Mouse (Mus musculus) testis, adult 2 months (tissue): ENCODE measurements around the gene Fam129a. TPM values are rescaled to one million over a fixed set of nuclear protein-coding genes. Genes with fewer than 3 reads are reported as not detected.

Experiments used
- H3K27ac ChIP-seq: fragments of 200-500 bp; 2 replicates; pipeline ENCODE4 v1.5.1; 2012; ENCODE audit warnings: low read depth, low read length; ENCODE audit not compliant: control insufficient read depth, insufficient read depth
- H3K27me3 ChIP-seq: fragments of 200-500 bp; 2 replicates; pipeline ENCODE4 v1.6.1; 2012; ENCODE audit warnings: mild to moderate bottlenecking, low read length, moderate library complexity; ENCODE audit not compliant: control insufficient read depth, insufficient read depth
- H3K36me3 ChIP-seq: fragments of 200-500 bp; 2 replicates; pipeline ENCODE4 v1.6.1; 2012; ENCODE audit warnings: mild to moderate bottlenecking, low read length; ENCODE audit not compliant: control insufficient read depth, insufficient read depth
- H3K4me1 ChIP-seq: fragments of 200-500 bp; 2 replicates; pipeline ENCODE4 v1.6.1; 2012; ENCODE audit warnings: low read length; ENCODE audit not compliant: control insufficient read depth, insufficient read depth
- H3K4me3 ChIP-seq: fragments of 200-500 bp; 2 replicates; pipeline ENCODE4 v1.5.1; 2012; ENCODE audit warnings: low read depth, mild to moderate bottlenecking, low read length, moderate library complexity, mixed read lengths; ENCODE audit not compliant: control insufficient read depth
- CTCF ChIP-seq: fragments of 200-500 bp; IDR thresholded peaks from 2 replicates; pipeline ENCODE4 v1.5.1; 2012; ENCODE audit warnings: low read depth, mild to moderate bottlenecking, inconsistent platforms, low read length, moderate library complexity; ENCODE audit not compliant: control insufficient read depth, insufficient read depth, insufficient replicate concordance
- POLR2A ChIP-seq: fragments of 200-500 bp; IDR thresholded peaks from 2 replicates; pipeline ENCODE4 v1.6.1; 2012; ENCODE audit warnings: low read depth, mild to moderate bottlenecking, inconsistent platforms, low read length, moderate library complexity; ENCODE audit not compliant: control insufficient read depth
- polyA plus RNA-seq: library from polyadenylated mRNA; depleted of rRNA; stranded (reverse); fragments of >200 nt; gene quantifications from 2 replicates; pipeline ENCODE4 v1.2.3, GENCODE M21; 2012

The Fam129a gene
- polyA plus RNA-seq, 1 experiment: 8.8 TPM

GRCm38 (mm10) chr1:151620730-151621129 lies 49.7 kb downstream of the Fam129a start:
- no peak overlapping the region for H3K27ac ChIP-seq
- no peaks in the 10 kb centered on the region for H3K27me3 ChIP-seq
- H3K36me3 ChIP-seq: no peaks in the 10 kb centered on the region
- H3K4me3 ChIP-seq: no peak overlapping the region
- no peaks in the 10 kb centered on the region for H3K4me1 ChIP-seq
- no peak for TF ChIP-seq POLR2A
- TF ChIP-seq CTCF: no peak

DNA sequence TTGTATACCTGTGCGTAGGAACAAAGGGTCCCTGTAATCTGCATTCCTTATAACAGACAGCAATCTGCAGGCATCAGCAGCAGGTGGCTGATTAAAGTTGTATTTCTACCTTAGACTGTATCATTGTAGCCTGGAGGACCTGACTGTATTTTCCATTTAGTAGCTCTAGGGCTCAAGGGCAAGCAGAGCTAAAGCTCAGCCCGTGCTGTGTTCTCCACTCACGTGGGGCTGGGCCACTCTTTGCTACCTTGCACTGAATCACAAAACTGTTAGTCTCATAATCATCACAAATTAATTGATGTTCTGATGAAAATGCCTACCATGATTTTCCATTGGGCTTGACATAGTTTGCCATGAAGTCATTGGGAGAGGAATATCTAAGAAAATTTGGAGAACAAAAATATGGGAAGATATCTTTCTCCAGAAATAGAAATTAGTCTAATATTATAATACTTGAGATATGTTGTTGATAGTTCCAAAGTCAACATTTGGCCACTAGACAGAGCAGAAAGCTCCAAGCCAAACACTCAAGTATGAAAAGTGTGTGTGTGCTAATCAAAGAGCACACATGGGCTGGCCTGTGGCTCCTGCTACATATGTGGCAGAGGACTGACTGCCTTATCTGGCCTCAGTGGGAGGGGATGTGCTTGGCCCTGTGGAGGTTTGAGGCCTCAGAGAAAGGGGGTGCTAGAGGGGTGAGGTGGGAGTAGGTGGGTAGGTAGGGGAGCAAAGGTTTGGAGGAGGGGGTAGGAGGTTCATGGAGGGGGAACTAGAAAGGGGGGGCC lies 53.6 kb downstream of the Fam129a start:
- no peak overlapping the region for H3K4me3 ChIP-seq
- H3K27me3 ChIP-seq: no peaks in the 10 kb centered on the region
- TF ChIP-seq POLR2A (no peak), CTCF (no peak)
- H3K27ac ChIP-seq: no peak overlapping the region
- no peaks in the 10 kb centered on the region for H3K4me1 ChIP-seq
- no peaks in the 10 kb centered on the region for H3K36me3 ChIP-seq

DNA sequence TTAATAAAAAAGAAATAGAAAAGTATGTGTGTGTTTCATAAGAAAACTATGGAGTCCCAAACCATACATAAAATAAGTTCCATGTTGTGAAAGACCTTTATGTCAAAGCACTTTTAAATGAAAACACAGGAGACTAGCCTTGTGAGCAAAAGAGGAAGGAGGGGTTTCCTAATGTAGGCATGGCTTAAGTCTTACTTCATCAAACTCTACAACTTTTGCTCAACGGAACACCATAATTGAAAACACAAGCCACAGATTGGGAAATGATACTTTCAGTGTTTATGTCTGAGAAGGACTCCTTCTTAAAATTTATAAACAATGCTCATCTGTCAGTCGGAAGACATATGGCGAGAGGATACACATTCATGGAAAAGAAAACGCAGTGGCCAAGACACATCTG lies 54.3 kb downstream of the Fam129a start:
- H3K27ac ChIP-seq: no peak overlapping the region
- TF ChIP-seq CTCF (no peak), POLR2A (no peak)
- no peaks in the 10 kb centered on the region for H3K4me1 ChIP-seq
- H3K36me3 ChIP-seq: no peaks in the 10 kb centered on the region
- H3K27me3 ChIP-seq: no peaks in the 10 kb centered on the region
- no peak overlapping the region for H3K4me3 ChIP-seq

GRCm38 (mm10) chr1:151625690-151626089 lies 54.7 kb downstream of the Fam129a start:
- H3K4me3 ChIP-seq: no peak overlapping the region
- no peaks in the 10 kb centered on the region for H3K36me3 ChIP-seq
- no peak overlapping the region for H3K27ac ChIP-seq
- TF ChIP-seq CTCF: no peak
- TF ChIP-seq POLR2A: no peak
- no peaks in the 10 kb centered on the region for H3K4me1 ChIP-seq
- no peaks in the 10 kb centered on the region for H3K27me3 ChIP-seq

DNA sequence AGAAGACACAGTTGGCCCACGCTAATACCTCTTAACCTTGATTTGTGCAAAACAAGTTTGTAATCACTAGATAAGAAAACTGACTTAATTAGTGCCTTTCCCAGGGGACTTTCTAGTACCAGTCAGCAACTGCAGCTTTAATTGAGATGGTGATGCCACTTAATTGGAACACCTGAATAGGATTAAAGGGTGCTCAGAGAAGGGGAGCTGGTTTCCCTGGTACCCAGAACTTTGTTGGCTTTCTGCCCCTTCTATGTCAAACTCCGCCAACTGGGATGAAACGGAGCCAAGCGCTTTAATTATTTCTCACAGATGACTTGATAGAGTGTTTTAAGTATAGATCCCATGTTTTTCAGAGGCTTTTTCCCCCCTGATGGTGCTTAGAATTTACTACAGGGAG lies 55.6 kb downstream of the Fam129a start:
- Histone ChIP-seq H3K27me3 (no peaks in the 10 kb centered on the region), H3K4me3 (no peak overlapping the region), H3K36me3 (no peaks in the 10 kb centered on the region), H3K4me1 (no peaks in the 10 kb centered on the region), H3K27ac (no peak overlapping the region)
- TF ChIP-seq POLR2A: no peak
- no peak for TF ChIP-seq CTCF

GRCm38 (mm10) chr1:151627141-151627540 lies 56.2 kb downstream of the Fam129a start:
- TF ChIP-seq POLR2A (no peak), CTCF (no peak)
- no peak overlapping the region for H3K27ac ChIP-seq
- no peaks in the 10 kb centered on the region for H3K36me3 ChIP-seq
- no peak overlapping the region for H3K4me3 ChIP-seq
- no peaks in the 10 kb centered on the region for H3K4me1 ChIP-seq
- H3K27me3 ChIP-seq: no peaks in the 10 kb centered on the region

GRCm38 (mm10) chr1:151629591-151630250 lies 58.7 kb downstream of the Fam129a start:
- no peaks in the 10 kb centered on the region for H3K4me1 ChIP-seq
- TF ChIP-seq CTCF: no peak
- TF ChIP-seq POLR2A: no peak
- H3K36me3 ChIP-seq: no peaks in the 10 kb centered on the region
- no peaks in the 10 kb centered on the region for H3K27me3 ChIP-seq
- no peak overlapping the region for H3K27ac ChIP-seq
- H3K4me3 ChIP-seq: no peak overlapping the region
